Mouse (Mus musculus) forebrain, embryonic 12.5 days (tissue): ENCODE results near the gene Dhx9. TPM values are rescaled to one million over a fixed set of nuclear protein-coding genes. Genes with fewer than 3 reads are reported as not detected.
"Not testable (repeated sequence)": the region's sequence is repeated elsewhere in the genome, so short reads cannot be mapped to it uniquely, and the experiment has no call there.

Experiments used
- ATAC-seq: fragments of 200-750 bp; cut with Nextera tagmentation; 2 replicates; pipeline ENCODE4 v1.8.0; 2017; ENCODE audit warnings: moderate TSS enrichment; ENCODE audit not compliant: low FRiP score
- H3K27ac ChIP-seq: fragments of 300-500 bp; sonication (generic); 2 replicates; pipeline ENCODE4 v1.5.1; 2016; ENCODE audit warnings: mild to moderate bottlenecking
- H3K27me3 ChIP-seq: fragments of 300-500 bp; sonication (generic); 2 replicates; pipeline ENCODE4 v1.6.1; 2016; ENCODE audit warnings: mild to moderate bottlenecking
- H3K36me3 ChIP-seq: fragments of 300-500 bp; sonication (generic); replicated peaks from 2 replicates; pipeline ENCODE4 v1.6.1; 2016; ENCODE audit warnings: mild to moderate bottlenecking
- H3K4me1 ChIP-seq: fragments of 300-500 bp; sonication (generic); 2 replicates; pipeline ENCODE4 v1.6.1; 2016
- H3K4me2 ChIP-seq: fragments of 300-500 bp; sonication (generic); 2 replicates; pipeline ENCODE4 v1.6.1; 2016; ENCODE audit warnings: mild to moderate bottlenecking, moderate library complexity
- H3K4me3 ChIP-seq: fragments of 300-500 bp; sonication (generic); replicated peaks from 2 replicates; pipeline ENCODE4 v1.5.1; 2016; ENCODE audit warnings: mild to moderate bottlenecking
- H3K9ac ChIP-seq: fragments of 300-500 bp; sonication (generic); 2 replicates; pipeline ENCODE4 v1.6.1; 2016; ENCODE audit warnings: mild to moderate bottlenecking
- H3K9me3 ChIP-seq: fragments of 300-500 bp; sonication (generic); 2 replicates; pipeline ENCODE4 v1.6.1; 2016
- WGBS: fragments of 180-500 bp; shearing (Covaris S2); methylation state at CpG from one replicate; pipeline ENCODE4 v1.1.7; 2016; 5-methylcytosine and 5-hydroxymethylcytosine counted together
- polyA plus RNA-seq: library from polyadenylated mRNA; unstranded; fragments of >200 nt; fragmentation: Nextera tagmentation; extraction: Ambion mirVana; gene quantifications from 2 replicates; pipeline ENCODE4 v1.2.1, GENCODE M21; 2016

The Dhx9 gene
- polyA plus RNA-seq, 1 experiment from 2014 or later: 58.9 TPM

- not testable (repeated sequence) for ATAC-seq, H3K9ac ChIP-seq, H3K4me2 ChIP-seq, H3K4me3 ChIP-seq, H3K27ac ChIP-seq, H3K36me3 ChIP-seq, H3K27me3 ChIP-seq, H3K4me1 ChIP-seq, H3K9me3 ChIP-seq
- 87% methylated on average over 13 of the region's 13 CpGs for whole genome bisulfite sequencing
Observed at GRCm38 (mm10) chr1:153413397-153414020, 74.0 kb downstream of the Dhx9 start.

- ATAC-seq, H3K4me3 ChIP-seq, H3K27me3 ChIP-seq: not testable (repeated sequence)
Observed at GRCm38 (mm10) chr1:153412663-153413396, 74.6 kb downstream of the Dhx9 start.

GRCm38 (mm10) chr1:153411723-153412122 lies 75.7 kb downstream of the Dhx9 start:
- no peaks in the 10 kb centered on the region for H3K4me1 ChIP-seq
- no peak overlapping the region for H3K4me2 ChIP-seq
- H3K27ac ChIP-seq: no peak overlapping the region
- no peak overlapping the region for H3K9ac ChIP-seq
- H3K4me3 ChIP-seq: no peak overlapping the region
- ATAC-seq: no peak
- H3K9me3 ChIP-seq: no peaks in the 10 kb centered on the region
- H3K27me3 ChIP-seq: no peaks in the 10 kb centered on the region
- H3K36me3 ChIP-seq: no peaks in the 10 kb centered on the region
- WGBS: 89% methylated on average over 6 of the region's 6 CpGs

More at GRCm38 (mm10) chr1:153412663-153413396, 74.6 kb downstream of the Dhx9 start:
- WGBS: 79% methylated on average over 3 of the region's 4 CpGs
- H3K36me3 ChIP-seq, H3K27ac ChIP-seq, H3K9me3 ChIP-seq, H3K4me1 ChIP-seq, H3K9ac ChIP-seq, H3K4me2 ChIP-seq: not testable (repeated sequence)

- not testable (repeated sequence) for H3K4me1 ChIP-seq, H3K9me3 ChIP-seq, H3K27me3 ChIP-seq, H3K27ac ChIP-seq, H3K9ac ChIP-seq, ATAC-seq, H3K4me3 ChIP-seq, H3K36me3 ChIP-seq, H3K4me2 ChIP-seq
- WGBS: 100% methylated on average over 1 of the region's 4 CpGs
Observed at GRCm38 (mm10) chr1:153410915-153411314, 76.5 kb downstream of the Dhx9 start.

- H3K27me3 ChIP-seq, H3K4me3 ChIP-seq, H3K27ac ChIP-seq, H3K9ac ChIP-seq, H3K36me3 ChIP-seq, H3K9me3 ChIP-seq, H3K4me1 ChIP-seq, ATAC-seq, H3K4me2 ChIP-seq: not testable (repeated sequence)
- WGBS: 85% methylated on average over 5 of the region's 5 CpGs
Observed at GRCm38 (mm10) chr1:153408296-153408695, 79.2 kb downstream of the Dhx9 start.

- WGBS: 92% methylated on average over 11 of the region's 11 CpGs
- H3K36me3 ChIP-seq, H3K4me1 ChIP-seq, H3K9ac ChIP-seq, ATAC-seq, H3K27ac ChIP-seq, H3K27me3 ChIP-seq, H3K9me3 ChIP-seq, H3K4me3 ChIP-seq, H3K4me2 ChIP-seq: not testable (repeated sequence)
Observed at GRCm38 (mm10) chr1:153407641-153408040, 79.8 kb downstream of the Dhx9 start.

Other genes starting within 250 kb of the Dhx9 start
- 26.0 and 26.3 TPM in 2 replicates for gene Lamc1, start 154.9 kb downstream of the Dhx9 start, polyA plus RNA-seq
- gene Shcbp1l, start 62.5 kb downstream of the Dhx9 start, polyA plus RNA-seq: 0.12 and 0.29 TPM in 2 replicates
- 10.9 and 11.1 TPM in 2 replicates for gene Npl, start 62.4 kb upstream of the Dhx9 start, polyA plus RNA-seq
- 24.3 and 25.1 TPM in 2 replicates for gene Rgs8, start 165.4 kb upstream of the Dhx9 start, polyA plus RNA-seq